Mouse (Mus musculus) midbrain, embryonic 10.5 days (tissue): ENCODE data around the gene Hps1. TPM values are rescaled to one million over a fixed set of nuclear protein-coding genes. Genes with fewer than 3 reads are reported as not detected.

Experiments
- DNase-seq: peaks from one replicate; pipeline ENCODE4 v3.0.0-alpha.2; 2017; ENCODE audit warnings: low spot score
- H3K27ac ChIP-seq: fragments of 300-500 bp; sonication (generic); replicated peaks from 2 replicates; pipeline ENCODE4 v1.5.1; 2016; ENCODE audit warnings: mild to moderate bottlenecking
- H3K27me3 ChIP-seq: fragments of 300-500 bp; sonication (generic); 2 replicates; pipeline ENCODE4 v1.6.1; 2016; ENCODE audit warnings: low read depth, mild to moderate bottlenecking; ENCODE audit not compliant: poor library complexity, severe bottlenecking
- H3K36me3 ChIP-seq: fragments of 300-500 bp; sonication (generic); 2 replicates; pipeline ENCODE4 v1.6.1; 2016; ENCODE audit warnings: mild to moderate bottlenecking, moderate library complexity
- H3K4me1 ChIP-seq: fragments of 300-500 bp; sonication (generic); 2 replicates; pipeline ENCODE4 v1.6.1; 2016
- H3K4me3 ChIP-seq: fragments of 300-500 bp; sonication (generic); 2 replicates; pipeline ENCODE4 v1.5.1; 2016; ENCODE audit warnings: mild to moderate bottlenecking, moderate library complexity
- H3K9me3 ChIP-seq: fragments of 300-500 bp; sonication (generic); replicated peaks from 2 replicates; pipeline ENCODE4 v1.6.1; 2016; ENCODE audit warnings: mild to moderate bottlenecking
- WGBS: fragments of 180-500 bp; shearing (Covaris S2); methylation state at CpG from one replicate; pipeline ENCODE4 v1.1.7; 2016; 5-methylcytosine and 5-hydroxymethylcytosine counted together
- polyA plus RNA-seq: library from polyadenylated mRNA; unstranded; fragments of >200 nt; fragmentation: Nextera tagmentation; extraction: Ambion mirVana; gene quantifications from 2 replicates; pipeline ENCODE4 v1.2.1, GENCODE M21; 2016

The Hps1 gene
- 17.5 and 19.4 TPM in 2 replicates for polyA plus RNA-seq

- peak; percentile 89 for DNase-seq
These were observed at the start of gene Hps1 for GRCm38 (mm10) chr19:42779531-42780155. Gene Hps1 (minus strand): TSS chr19:42779978.

DNA sequence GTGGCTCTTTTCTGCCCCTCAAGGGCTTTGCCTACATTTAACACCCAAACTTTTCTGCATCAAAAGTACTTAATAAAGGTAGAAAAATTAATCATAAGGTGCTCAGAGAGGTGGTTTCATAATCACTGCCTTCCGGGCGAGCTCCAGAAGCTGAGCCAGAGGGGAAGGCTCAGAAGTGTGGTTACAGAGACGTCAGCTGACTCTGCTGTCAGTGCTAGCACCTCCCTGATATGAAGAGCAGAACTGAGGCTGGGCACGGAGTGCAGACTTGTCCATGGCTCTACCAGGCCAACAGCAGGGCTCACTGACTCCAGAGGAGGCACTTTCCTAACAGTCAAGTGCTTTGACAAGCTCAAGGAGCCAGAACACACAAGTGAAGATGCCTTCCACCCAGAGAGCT lies 49.4 kb upstream of the Hps1 start:
- 76% methylated on average over 4 of the region's 4 CpGs for WGBS
- DNase-seq, result no peak
- H3K4me1 ChIP-seq, result no peaks in the 10 kb centered on the region
- H3K4me3 ChIP-seq, result no peak overlapping the region
- no peaks in the 10 kb centered on the region for H3K27me3 ChIP-seq
- H3K27ac ChIP-seq, result no peak overlapping the region
- H3K36me3 ChIP-seq, result no peaks in the 10 kb centered on the region
- no peaks in the 10 kb centered on the region for H3K9me3 ChIP-seq

More at GRCm38 (mm10) chr19:42779531-42780155, at the start of gene Hps1:
- under 1% methylated on average over 43 of the region's 43 CpGs for WGBS
- Histone ChIP-seq H3K27ac (peak within 1 kb of the TSS; percentile 92), H3K4me1 (peaks cover 19% of the 10 kb centered on the region), H3K36me3 (no peaks in the 10 kb centered on the region), H3K27me3 (no peaks in the 10 kb centered on the region), H3K4me3 (peak within 1 kb of the TSS; percentile 69), H3K9me3 (no peaks in the 10 kb centered on the region)

DNA sequence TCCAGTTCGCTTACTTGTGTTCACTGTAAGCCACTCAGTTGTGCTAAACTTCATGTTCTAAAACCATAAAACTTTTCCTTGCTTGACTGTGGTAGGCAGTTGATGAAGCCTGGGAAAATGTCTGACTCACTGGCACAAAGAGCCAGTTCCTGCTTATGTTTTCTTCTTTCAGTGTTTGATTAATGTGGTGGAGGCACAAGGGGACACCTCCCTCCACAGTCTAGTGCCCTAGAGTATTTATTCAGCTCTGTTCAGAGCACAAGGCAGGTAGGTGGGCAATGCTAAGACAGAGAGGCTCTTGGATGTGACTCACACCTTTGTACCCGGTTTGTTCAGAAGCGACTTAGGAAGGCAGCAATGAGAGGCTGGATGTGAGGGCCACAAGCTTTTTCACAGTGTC lies 48.1 kb upstream of the Hps1 start:
- Histone ChIP-seq H3K4me3 (no peak overlapping the region), H3K9me3 (no peaks in the 10 kb centered on the region), H3K4me1 (no peaks in the 10 kb centered on the region), H3K36me3 (no peaks in the 10 kb centered on the region), H3K27me3 (no peaks in the 10 kb centered on the region), H3K27ac (no peak overlapping the region)
- 92% methylated on average over 3 of the region's 3 CpGs for WGBS
- DNase-seq, result no peak

DNA sequence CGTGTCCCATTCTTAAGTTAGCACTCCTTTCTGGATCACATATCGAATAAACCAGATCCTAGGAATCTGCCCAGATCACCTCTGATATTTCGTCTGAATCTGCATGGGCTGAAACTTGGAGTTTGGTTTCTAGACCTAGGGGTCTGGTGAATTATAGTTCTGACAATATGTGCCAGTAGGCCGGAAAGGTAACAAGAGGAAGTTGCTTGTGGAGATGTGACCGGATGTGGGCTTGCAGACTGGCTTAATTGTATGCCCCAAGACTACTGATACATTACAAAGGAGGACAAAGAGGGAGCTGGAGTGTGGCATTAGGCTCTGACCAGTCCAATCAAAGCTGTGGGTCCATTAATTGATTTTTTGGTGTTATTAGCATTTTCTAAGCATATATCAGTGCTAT lies 40.3 kb upstream of the Hps1 start:
- Histone ChIP-seq H3K4me1 (no peaks in the 10 kb centered on the region), H3K36me3 (no peaks in the 10 kb centered on the region), H3K27ac (no peak overlapping the region), H3K4me3 (no peak overlapping the region), H3K27me3 (no peaks in the 10 kb centered on the region), H3K9me3 (no peaks in the 10 kb centered on the region)
- no peak for DNase-seq
- 89% methylated on average over 5 of the region's 5 CpGs for WGBS

GRCm38 (mm10) chr19:42817761-42818160 lies 38.0 kb upstream of the Hps1 start:
- Histone ChIP-seq H3K27ac (no peak overlapping the region), H3K27me3 (no peaks in the 10 kb centered on the region), H3K9me3 (no peaks in the 10 kb centered on the region), H3K4me3 (no peak overlapping the region), H3K4me1 (no peaks in the 10 kb centered on the region), H3K36me3 (no peaks in the 10 kb centered on the region)
- 79% methylated on average over 2 of the region's 2 CpGs for WGBS
- no peak for DNase-seq

DNA sequence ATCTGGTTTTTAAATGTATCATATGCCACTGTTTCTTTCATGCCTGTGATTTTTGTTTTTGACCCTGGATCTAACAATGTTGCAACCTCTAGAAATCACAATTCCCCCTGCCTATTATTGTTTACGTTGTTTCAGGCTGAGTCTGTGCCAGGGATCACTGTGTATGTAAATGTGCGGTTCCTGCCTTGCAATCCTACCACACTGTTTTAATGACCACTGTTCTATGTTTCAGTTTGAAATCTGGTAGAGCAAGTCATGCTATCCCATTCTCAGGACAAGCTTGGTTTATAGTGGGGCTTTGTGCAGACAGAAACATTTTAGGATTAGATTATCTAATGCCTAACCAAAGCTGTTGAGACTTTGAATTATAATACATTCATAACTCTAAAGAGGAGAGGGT lies 36.5 kb upstream of the Hps1 start:
- Histone ChIP-seq H3K27me3 (no peaks in the 10 kb centered on the region), H3K4me1 (no peaks in the 10 kb centered on the region), H3K9me3 (no peaks in the 10 kb centered on the region), H3K27ac (no peak overlapping the region), H3K4me3 (no peak overlapping the region), H3K36me3 (no peaks in the 10 kb centered on the region)
- no peak for DNase-seq
- WGBS, result 89% methylated on average over 2 of the region's 2 CpGs

GRCm38 (mm10) chr19:42810140-42810539 lies 30.4 kb upstream of the Hps1 start:
- DNase-seq, result no peak
- Histone ChIP-seq H3K27me3 (no peaks in the 10 kb centered on the region), H3K36me3 (no peaks in the 10 kb centered on the region), H3K27ac (no peak overlapping the region), H3K4me1 (no peaks in the 10 kb centered on the region), H3K9me3 (no peaks in the 10 kb centered on the region), H3K4me3 (no peak overlapping the region)
- WGBS, result 86% methylated on average over 5 of the region's 5 CpGs

GRCm38 (mm10) chr19:42809491-42809890 lies 29.7 kb upstream of the Hps1 start:
- no peaks in the 10 kb centered on the region for H3K9me3 ChIP-seq
- no peak overlapping the region for H3K4me3 ChIP-seq
- H3K27me3 ChIP-seq, result no peaks in the 10 kb centered on the region
- no peak for DNase-seq
- 91% methylated on average over 10 of the region's 10 CpGs for WGBS
- H3K4me1 ChIP-seq, result no peaks in the 10 kb centered on the region
- H3K27ac ChIP-seq, result no peak overlapping the region
- no peaks in the 10 kb centered on the region for H3K36me3 ChIP-seq

DNA sequence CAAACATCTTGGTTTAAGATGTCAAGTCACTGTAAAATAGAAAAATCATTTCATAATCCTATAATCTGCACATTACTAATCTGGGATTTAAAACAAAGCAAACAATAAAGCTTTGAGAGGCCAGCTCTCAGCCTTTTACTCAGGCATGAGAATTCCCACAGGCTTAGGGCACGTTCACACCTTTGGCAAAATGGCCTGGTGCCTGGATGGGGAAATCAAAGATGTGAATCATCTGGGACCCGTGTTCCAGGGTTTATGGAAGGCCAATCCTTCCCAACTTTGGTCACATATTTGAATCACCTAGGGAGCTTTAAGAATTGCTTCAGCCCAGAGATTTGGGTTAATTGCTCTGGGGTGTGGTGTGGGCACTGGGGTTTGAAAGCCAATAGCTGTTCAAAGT lies 18.1 kb upstream of the Hps1 start:
- peaks cover 17% of the 10 kb centered on the region for H3K27me3 ChIP-seq
- H3K9me3 ChIP-seq, result no peaks in the 10 kb centered on the region
- H3K27ac ChIP-seq, result no peak overlapping the region
- DNase-seq, result no peak
- whole genome bisulfite sequencing, result 80% methylated on average over 2 of the region's 2 CpGs
- H3K36me3 ChIP-seq, result no peaks in the 10 kb centered on the region
- H3K4me1 ChIP-seq, result peaks cover 11% of the 10 kb centered on the region
- no peak overlapping the region for H3K4me3 ChIP-seq

DNA sequence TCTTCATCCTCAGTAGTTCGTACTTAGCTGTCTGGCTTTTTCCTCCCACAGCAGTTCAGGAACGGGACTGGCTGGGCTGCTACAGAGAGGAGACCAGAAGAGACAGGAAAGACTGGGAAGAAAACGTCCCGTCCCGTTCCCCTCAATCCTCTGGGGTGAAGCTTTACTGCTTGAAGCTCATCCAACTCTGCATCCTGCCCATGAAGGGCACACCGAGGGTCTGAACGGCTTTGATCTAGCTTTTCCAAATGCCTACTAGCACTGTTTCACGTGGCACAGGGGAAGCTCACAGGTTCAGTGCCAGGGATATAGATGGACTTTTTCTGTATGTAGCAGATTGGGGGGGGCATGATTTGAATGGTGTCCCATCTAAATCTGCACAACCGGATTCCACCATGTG lies 16.0 kb upstream of the Hps1 start:
- DNase-seq, result no peak
- Histone ChIP-seq H3K4me1 (peaks cover 11% of the 10 kb centered on the region), H3K9me3 (no peaks in the 10 kb centered on the region), H3K27ac (peak overlapping the region; percentile 79; the same call in 1 of the 2 replicates), H3K36me3 (no peaks in the 10 kb centered on the region), H3K27me3 (peaks cover 17% of the 10 kb centered on the region), H3K4me3 (peak overlapping the region; percentile 62)
- 41% methylated on average over 9 of the region's 9 CpGs for WGBS

- peak overlapping the region; percentile 79 for H3K27ac ChIP-seq
- WGBS, result 3% methylated on average over 31 of the region's 31 CpGs
- peaks cover 11% of the 10 kb centered on the region for H3K4me1 ChIP-seq
- no peaks in the 10 kb centered on the region for H3K36me3 ChIP-seq
- no peaks in the 10 kb centered on the region for H3K9me3 ChIP-seq
- H3K27me3 ChIP-seq, result peaks cover 17% of the 10 kb centered on the region
- peak overlapping the region; percentile 62 for H3K4me3 ChIP-seq
- peak; percentile 91 for DNase-seq
These were observed 15.3 kb upstream of the Hps1 start for GRCm38 (mm10) chr19:42794914-42795613.

GRCm38 (mm10) chr19:42788311-42788710 lies 8.5 kb upstream of the Hps1 start:
- no peak for DNase-seq
- Histone ChIP-seq H3K4me1 (peaks cover 30% of the 10 kb centered on the region), H3K9me3 (no peaks in the 10 kb centered on the region), H3K4me3 (no peak overlapping the region), H3K27me3 (peaks cover 14% of the 10 kb centered on the region), H3K27ac (no peak overlapping the region), H3K36me3 (no peaks in the 10 kb centered on the region)
- 64% methylated on average over 5 of the region's 5 CpGs for WGBS

- H3K4me1 ChIP-seq, result peaks cover 30% of the 10 kb centered on the region
- no peaks in the 10 kb centered on the region for H3K36me3 ChIP-seq
- peak overlapping the region; percentile 21; the same call in 1 of the 2 replicates for H3K4me3 ChIP-seq
- no peaks in the 10 kb centered on the region for H3K9me3 ChIP-seq
- DNase-seq, result no peak
- peaks cover 14% of the 10 kb centered on the region for H3K27me3 ChIP-seq
- H3K27ac ChIP-seq, result peak overlapping the region; percentile 69
- WGBS, result 29% methylated on average over 8 of the region's 8 CpGs
These were observed 5.9 kb upstream of the Hps1 start for GRCm38 (mm10) chr19:42785562-42786220.
